Mouse (Mus musculus) heart, embryonic 16.5 days (tissue): ENCODE data around the gene Ercc6l. TPM values are rescaled to one million over a fixed set of nuclear protein-coding genes. Genes with fewer than 3 reads are reported as not detected.
A peak's percentile ranks its signal among the peaks of the same experiment; 100 is the strongest.

ENCODE experiments used
- ATAC-seq: fragments of 200-750 bp; cut with Nextera tagmentation; replicated peaks from 2 replicates; pipeline ENCODE4 v1.8.0; 2017; ENCODE audit warnings: moderate number of reproducible peaks; ENCODE audit not compliant: insufficient read depth, low FRiP score; ENCODE audit errors: extremely low read depth
- H3K27ac ChIP-seq: fragments of 300-500 bp; sonication (generic); 2 replicates; pipeline ENCODE4 v1.5.1; 2014; ENCODE audit warnings: mild to moderate bottlenecking, low read length, control low read depth, moderate library complexity
- H3K27me3 ChIP-seq: fragments of 300-500 bp; sonication (generic); 2 replicates; pipeline ENCODE4 v1.6.1; 2014; ENCODE audit warnings: low read length, mixed read lengths; ENCODE audit not compliant: control insufficient read depth, insufficient read depth
- H3K36me3 ChIP-seq: fragments of 300-500 bp; sonication (generic); 2 replicates; pipeline ENCODE4 v1.6.1; 2014; ENCODE audit not compliant: control insufficient read depth, insufficient read depth
- H3K4me1 ChIP-seq: fragments of 300-500 bp; sonication (generic); 2 replicates; pipeline ENCODE4 v1.6.1; 2014; ENCODE audit warnings: low read length, mixed read lengths; ENCODE audit not compliant: control insufficient read depth, insufficient read depth
- H3K4me2 ChIP-seq: fragments of 300-500 bp; sonication (generic); 2 replicates; pipeline ENCODE4 v1.6.1; 2014; ENCODE audit warnings: low read depth, mild to moderate bottlenecking, control low read depth, low read length
- H3K4me3 ChIP-seq: fragments of 300-500 bp; sonication (generic); 2 replicates; pipeline ENCODE4 v1.5.1; 2014; ENCODE audit warnings: mild to moderate bottlenecking, control low read depth, low read length
- H3K9ac ChIP-seq: fragments of 300-500 bp; sonication (generic); 2 replicates; pipeline ENCODE4 v1.6.1; 2014; ENCODE audit warnings: low read length, control low read depth
- H3K9me3 ChIP-seq: fragments of 300-500 bp; sonication (generic); replicated peaks from 2 replicates; pipeline ENCODE4 v1.6.1; 2016; ENCODE audit warnings: low read length; ENCODE audit not compliant: control insufficient read depth
- WGBS: fragments of 180-500 bp; shearing (Covaris S2); extraction: QIAGEN DNeasy Blood & Tissue Kit; methylation state at CpG from one replicate; pipeline ENCODE4 v1.1.7; 2014; 5-methylcytosine and 5-hydroxymethylcytosine counted together
- polyA plus RNA-seq: library from polyadenylated mRNA; unstranded; fragments of >200 nt; fragmentation: Nextera tagmentation; extraction: Ambion mirVana; gene quantifications from 2 replicates; pipeline ENCODE4 v1.2.1, GENCODE M21; 2015

Gene Ercc6l
- polyA plus RNA-seq, 1 experiment from 2014 or later: 7.9 TPM

- WGBS: 52% methylated on average over 3 of the region's 3 CpGs
- Histone ChIP-seq H3K27me3 (no peaks in the 10 kb centered on the region), H3K9ac (no peak overlapping the region)
Measured at GRCm38 (mm10) chrX:102170135-102170534, 13.2 kb upstream of the Ercc6l start.

GRCm38 (mm10) chrX:102169724-102170123, 12.8 kb upstream of the Ercc6l start:
- Histone ChIP-seq H3K27me3 (no peaks in the 10 kb centered on the region), H3K27ac (no peak overlapping the region), H3K9ac (no peak overlapping the region), H3K9me3 (no peaks in the 10 kb centered on the region), H3K4me1 (no peaks in the 10 kb centered on the region), H3K36me3 (no peaks in the 10 kb centered on the region), H3K4me2 (no peak overlapping the region), H3K4me3 (no peak overlapping the region)
- no peak for ATAC-seq
- 70% methylated on average over 1 of the region's 1 CpGs for WGBS

More at GRCm38 (mm10) chrX:102170135-102170534, 13.2 kb upstream of the Ercc6l start:
- H3K27ac ChIP-seq: no peak overlapping the region
- no peak for ATAC-seq
- no peak overlapping the region for H3K4me2 ChIP-seq
- no peaks in the 10 kb centered on the region for H3K9me3 ChIP-seq
- no peaks in the 10 kb centered on the region for H3K4me1 ChIP-seq
- no peaks in the 10 kb centered on the region for H3K36me3 ChIP-seq
- no peak overlapping the region for H3K4me3 ChIP-seq

- H3K4me1 ChIP-seq: no peaks in the 10 kb centered on the region
- no peaks in the 10 kb centered on the region for H3K9me3 ChIP-seq
- no peak overlapping the region for H3K9ac ChIP-seq
- H3K27ac ChIP-seq: no peak overlapping the region
- H3K36me3 ChIP-seq: no peaks in the 10 kb centered on the region
- H3K27me3 ChIP-seq: no peaks in the 10 kb centered on the region
- 39% methylated on average over 6 of the region's 6 CpGs for WGBS
- no peak for ATAC-seq
- no peak overlapping the region for H3K4me3 ChIP-seq
- H3K4me2 ChIP-seq: no peak overlapping the region
Measured at GRCm38 (mm10) chrX:102166986-102167385, 10.1 kb upstream of the Ercc6l start.

DNA sequence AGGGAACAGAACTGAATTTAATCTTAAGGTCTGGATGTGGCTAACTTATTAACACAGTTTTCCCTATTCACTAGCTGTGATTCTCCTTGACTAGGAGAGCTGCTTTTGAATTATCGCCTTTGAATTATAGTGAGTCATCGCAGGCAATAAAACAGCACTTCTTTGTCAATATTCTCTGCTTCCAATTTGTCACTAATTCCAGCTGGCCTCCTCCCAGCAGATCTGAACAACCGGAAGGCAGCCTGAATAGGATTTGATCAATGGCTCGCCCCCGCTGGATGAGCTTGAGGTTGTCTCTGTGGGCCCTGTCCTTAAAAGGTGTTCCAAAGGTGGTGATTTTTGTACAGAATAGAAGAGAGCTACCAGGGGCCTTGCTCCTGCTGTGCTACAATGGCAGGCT, 9.6 kb upstream of the Ercc6l start:
- Histone ChIP-seq H3K36me3 (no peaks in the 10 kb centered on the region), H3K27ac (no peak overlapping the region), H3K4me1 (no peaks in the 10 kb centered on the region), H3K27me3 (no peaks in the 10 kb centered on the region), H3K4me2 (no peak overlapping the region), H3K9me3 (no peaks in the 10 kb centered on the region), H3K4me3 (no peak overlapping the region), H3K9ac (no peak overlapping the region)
- no peak for ATAC-seq
- 77% methylated on average over 5 of the region's 5 CpGs for WGBS

GRCm38 (mm10) chrX:102163529-102163928, 6.6 kb upstream of the Ercc6l start:
- H3K4me2 ChIP-seq: no peak overlapping the region
- WGBS: 77% methylated on average over 4 of the region's 4 CpGs

GRCm38 (mm10) chrX:102163096-102163495, 6.2 kb upstream of the Ercc6l start:
- Histone ChIP-seq H3K27me3 (no peaks in the 10 kb centered on the region), H3K9me3 (no peaks in the 10 kb centered on the region), H3K4me1 (no peaks in the 10 kb centered on the region), H3K4me2 (no peak overlapping the region), H3K27ac (no peak overlapping the region), H3K9ac (no peak overlapping the region), H3K4me3 (no peak overlapping the region), H3K36me3 (no peaks in the 10 kb centered on the region)
- WGBS: 19% methylated on average over 2 of the region's 2 CpGs
- no peak for ATAC-seq

More at GRCm38 (mm10) chrX:102163529-102163928, 6.6 kb upstream of the Ercc6l start:
- Histone ChIP-seq H3K9ac (no peak overlapping the region), H3K27ac (no peak overlapping the region), H3K27me3 (no peaks in the 10 kb centered on the region), H3K36me3 (no peaks in the 10 kb centered on the region), H3K4me3 (no peak overlapping the region), H3K4me1 (no peaks in the 10 kb centered on the region), H3K9me3 (no peaks in the 10 kb centered on the region)
- ATAC-seq: no peak

DNA sequence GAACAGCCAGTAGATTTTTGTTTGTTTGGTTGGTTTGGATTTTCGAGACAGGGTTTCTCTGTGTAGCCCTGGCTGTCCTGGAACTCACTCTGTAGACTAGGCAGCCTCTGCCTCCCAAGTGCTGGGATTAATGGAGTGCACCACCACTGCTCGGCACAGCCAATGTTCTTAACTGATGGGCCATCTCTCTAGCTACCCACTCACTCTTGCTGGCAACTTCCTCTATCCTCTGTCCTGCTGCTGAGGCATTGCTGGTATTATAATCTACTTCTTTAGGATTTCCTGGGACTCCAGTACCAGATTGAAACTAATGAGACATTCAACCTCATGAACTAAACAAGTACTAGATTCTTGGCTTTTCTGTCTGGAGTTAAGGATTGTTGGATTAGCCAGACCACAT, 3.6 kb upstream of the Ercc6l start:
- no peak overlapping the region for H3K4me3 ChIP-seq
- WGBS: 64% methylated on average over 2 of the region's 2 CpGs
- no peaks in the 10 kb centered on the region for H3K36me3 ChIP-seq
- no peaks in the 10 kb centered on the region for H3K27me3 ChIP-seq
- H3K4me2 ChIP-seq: no peak overlapping the region
- H3K9me3 ChIP-seq: no peaks in the 10 kb centered on the region
- ATAC-seq: no peak
- H3K27ac ChIP-seq: no peak overlapping the region
- no peak overlapping the region for H3K9ac ChIP-seq
- H3K4me1 ChIP-seq: no peaks in the 10 kb centered on the region

DNA sequence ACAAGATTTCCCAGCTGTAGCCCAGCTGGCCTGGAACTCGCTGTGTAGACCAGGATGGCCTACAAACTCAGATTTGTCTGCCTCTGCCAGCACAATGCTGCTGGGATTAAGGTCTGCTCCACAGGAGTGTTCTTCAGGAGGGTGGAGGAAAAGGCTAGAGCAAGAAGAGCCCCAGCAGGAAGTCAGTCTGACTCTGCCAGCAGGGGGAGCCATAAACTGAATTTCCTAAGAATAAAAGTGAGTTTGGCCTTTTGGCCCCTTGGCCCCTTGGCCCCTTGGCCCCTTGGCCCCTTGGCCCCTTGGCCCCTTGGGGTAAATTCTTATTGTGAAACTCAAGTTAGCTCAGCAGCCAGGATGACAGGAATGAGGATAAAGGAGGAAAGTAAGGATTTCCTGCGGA, 2.9 kb upstream of the Ercc6l start:
- Histone ChIP-seq H3K27me3 (no peaks in the 10 kb centered on the region), H3K9ac (no peak overlapping the region), H3K36me3 (no peaks in the 10 kb centered on the region), H3K4me2 (no peak overlapping the region), H3K4me3 (no peak overlapping the region), H3K9me3 (no peaks in the 10 kb centered on the region), H3K4me1 (no peaks in the 10 kb centered on the region), H3K27ac (no peak overlapping the region)
- no peak for ATAC-seq
- WGBS: 60% methylated on average over 2 of the region's 2 CpGs

- Histone ChIP-seq H3K4me2 (peak overlapping the region; percentile 57), H3K4me1 (no peaks in the 10 kb centered on the region), H3K27ac (peak overlapping the region; percentile 68), H3K27me3 (no peaks in the 10 kb centered on the region), H3K9ac (peak overlapping the region; percentile 57), H3K4me3 (peak overlapping the region; percentile 42), H3K9me3 (no peaks in the 10 kb centered on the region), H3K36me3 (no peaks in the 10 kb centered on the region)
- 41% methylated on average over 5 of the region's 5 CpGs for WGBS
- no peak for ATAC-seq
Measured at GRCm38 (mm10) chrX:102157423-102157791, 516 bp upstream of the Ercc6l start.

- H3K27me3 ChIP-seq: no peaks in the 10 kb centered on the region; the same call in 1 of the 2 replicates
- H3K9me3 ChIP-seq: no peaks in the 10 kb centered on the region
- H3K4me3 ChIP-seq: no peak overlapping the region
- H3K4me1 ChIP-seq: no peaks in the 10 kb centered on the region
- no peak for ATAC-seq
- H3K9ac ChIP-seq: no peak overlapping the region
- H3K36me3 ChIP-seq: peaks cover 16% of the 10 kb centered on the region
- WGBS: 44% methylated on average over 1 of the region's 1 CpGs
- no peak overlapping the region for H3K4me2 ChIP-seq
- H3K27ac ChIP-seq: no peak overlapping the region
Measured at GRCm38 (mm10) chrX:102141157-102141556, 15.7 kb downstream of the Ercc6l start.
